Mouse (Mus musculus) heart, postnatal 10 days (tissue): ENCODE results near the gene Gm13762. TPM values are rescaled to one million over a fixed set of nuclear protein-coding genes. Genes with fewer than 3 reads are reported as not detected.
"Not testable (repeated sequence)": the region's sequence is repeated elsewhere in the genome, so short reads cannot be mapped to it uniquely, and the experiment has no call there.

Experiments
- DNase-seq, 2 experiments: peaks; one replicate each; pipeline ENCODE4 v3.0.0; 2021
- intact Hi-C: fragments of 180-260 bp; cut with DNase I; formaldehyde crosslinking; loops from one replicate; pipeline ENCODE4 v1.15.1; 2025
- total RNA-seq, 2 experiments: library from RNA; stranded (reverse); gene quantifications; 2 replicates each; pipeline ENCODE4 v1.2.3; 2021

Gm13762 gene
- total RNA-seq: not detected

DNA sequence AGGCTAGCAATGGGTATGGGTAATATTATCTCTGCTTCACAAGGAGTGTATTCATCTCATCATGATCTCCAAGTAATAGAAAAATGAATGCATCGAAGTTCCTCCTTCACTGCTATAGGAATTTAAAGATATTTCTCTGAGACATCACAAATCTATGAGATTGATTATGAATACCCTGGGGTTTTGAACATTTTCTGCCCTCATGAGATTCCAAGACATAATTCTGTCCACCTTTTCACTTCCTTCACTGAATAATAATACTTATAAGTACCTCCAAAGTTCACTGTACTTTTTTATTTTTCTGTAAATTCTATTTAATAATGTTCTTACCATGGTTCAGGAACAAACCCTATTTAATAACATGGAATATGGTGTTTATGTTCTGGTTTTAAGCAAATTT lies at the start of gene Gm13762:
TSS of gene Gm13762 (minus strand) at position 101 of the 400 bp plus-strand sequence.
- no peak for DNase-seq
- intact Hi-C loops: no loop called here

DNA sequence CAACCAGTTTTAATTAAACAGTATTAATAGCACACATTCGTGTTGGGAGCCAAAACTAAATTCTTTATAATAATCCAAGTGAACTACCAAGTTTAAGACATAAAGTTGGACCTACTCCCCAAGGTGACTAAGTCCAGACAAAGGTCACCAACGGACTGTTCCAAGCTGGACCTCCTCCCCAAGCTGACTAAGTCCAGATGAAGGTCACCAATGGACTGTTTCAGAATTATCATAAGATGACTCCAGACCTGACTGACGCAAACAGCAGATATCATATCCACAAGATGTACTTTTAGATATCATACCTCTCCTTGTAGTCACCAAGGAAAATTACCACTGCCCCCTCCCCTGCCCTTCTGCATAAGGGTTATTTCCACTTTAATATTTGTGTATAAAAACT lies 41.4 kb upstream of the Gm13762 start:
- DNase-seq, intact Hi-C loops: not testable (repeated sequence)

DNA sequence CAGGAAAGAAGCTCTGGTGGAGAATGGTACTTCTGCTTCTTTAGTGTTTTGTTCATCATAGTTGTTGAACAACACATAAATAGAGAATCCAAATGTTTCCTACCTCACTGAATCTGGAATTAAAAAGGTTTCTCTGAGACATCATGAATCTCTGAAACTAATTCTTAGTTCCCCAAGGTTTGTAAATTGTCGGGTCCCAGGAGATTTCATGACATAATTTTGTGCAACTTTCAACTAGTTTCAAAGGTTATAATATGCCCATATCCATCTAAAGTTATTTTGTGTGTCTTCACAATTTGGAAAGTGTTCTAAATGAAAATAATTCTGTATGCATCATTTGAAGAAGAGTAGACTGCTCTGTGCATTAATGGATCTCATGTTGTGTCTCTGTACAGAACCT lies 38.2 kb upstream of the Gm13762 start, which contains the start of gene Olfr1216:
TSS of gene Olfr1216 (minus strand) at position 101 of the 400 bp plus-strand sequence.
- intact Hi-C loops: no loop called here
- DNase-seq: no peak

DNA sequence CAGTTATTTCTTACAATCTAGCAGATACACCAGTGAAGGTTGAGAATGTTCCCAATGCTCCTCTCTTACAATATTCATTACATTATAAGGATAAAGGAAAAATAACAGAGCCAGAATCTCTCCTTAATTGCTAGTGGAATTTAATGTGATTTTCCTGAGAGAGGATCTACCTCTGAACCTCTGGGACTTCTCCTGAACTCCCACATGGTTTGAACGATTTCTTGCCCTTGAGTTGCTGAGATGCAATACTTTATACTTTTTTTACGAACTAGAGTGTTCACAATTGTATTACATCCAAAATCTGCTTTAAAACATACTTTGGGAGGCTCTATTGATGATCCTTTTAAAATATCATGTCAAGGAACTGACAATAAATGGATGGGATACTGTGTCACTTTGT lies 26.8 kb upstream of the Gm13762 start, which contains the start of gene Olfr1215:
TSS of gene Olfr1215 (minus strand) at position 101 of the 400 bp plus-strand sequence.
- intact Hi-C loops: no loop called here
- no peak for DNase-seq

DNA sequence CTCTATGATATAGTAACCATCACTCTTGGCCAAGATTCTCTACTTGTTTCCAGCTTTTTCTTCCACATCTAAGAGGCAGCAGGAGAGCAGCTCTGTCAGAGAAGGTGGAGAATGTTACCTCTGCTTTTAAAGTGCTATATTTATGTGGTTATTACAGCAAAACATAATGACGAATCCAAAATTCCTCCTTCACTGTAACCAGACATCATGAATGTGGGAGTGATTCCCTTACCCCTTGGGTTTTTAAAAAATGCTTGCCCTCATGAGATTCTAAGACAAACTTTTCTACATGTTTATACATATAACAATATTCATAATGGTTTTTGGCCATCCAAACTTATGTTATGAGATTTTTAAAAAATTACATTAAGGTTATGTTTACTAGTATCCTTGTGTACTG lies 12.5 kb upstream of the Gm13762 start, which contains the start of gene Olfr1214:
TSS of gene Olfr1214 (minus strand) at position 101 of the 400 bp plus-strand sequence.
- intact Hi-C loops: no loop called here
- DNase-seq: no peak

DNA sequence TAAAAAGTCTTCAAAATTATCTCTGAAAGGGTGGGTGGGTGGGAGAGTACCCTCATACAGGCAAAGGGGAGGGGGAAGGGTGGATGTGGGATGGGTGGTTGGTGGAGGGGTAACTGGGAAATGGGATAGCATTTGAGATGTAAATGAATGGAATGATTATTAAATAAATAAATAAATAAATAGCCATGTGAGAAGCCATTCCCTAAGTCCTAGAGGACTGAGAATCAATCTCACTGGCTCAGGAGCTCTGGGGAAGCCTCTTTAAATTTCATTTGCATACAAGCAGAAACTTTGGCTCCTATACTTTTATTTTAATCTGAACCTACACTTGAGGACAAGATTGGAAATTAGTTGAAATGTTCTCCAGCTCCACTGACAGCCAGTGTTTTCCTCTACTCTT lies 26.4 kb downstream of the Gm13762 start, which contains the start of gene Olfr1212:
TSS of gene Olfr1212 (plus strand) at position 301 of the 400 bp plus-strand sequence.
- no peak for DNase-seq
- intact Hi-C loops: no loop called here

DNA sequence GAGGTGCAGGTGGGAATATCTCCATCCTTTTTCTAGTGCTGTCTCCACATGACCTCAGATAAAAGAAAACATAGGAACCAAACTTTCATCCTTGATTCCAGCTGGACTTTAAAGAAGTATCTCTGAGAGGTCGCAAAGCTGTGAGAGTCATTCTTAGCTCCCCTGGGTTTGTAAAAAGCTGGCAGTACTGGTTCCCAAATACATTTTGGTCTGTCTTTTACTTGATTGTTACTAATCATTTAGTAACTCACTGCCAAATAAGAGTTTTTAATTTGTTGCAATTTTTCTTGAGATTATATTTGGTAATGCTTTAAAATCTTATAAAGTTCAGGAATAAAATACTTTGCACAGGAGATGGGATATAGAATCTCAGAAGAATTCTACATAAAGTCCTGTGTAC lies 42.1 kb downstream of the Gm13762 start, which contains the start of gene Olfr1211:
TSS of gene Olfr1211 (minus strand) at position 101 of the 400 bp plus-strand sequence.
- no peak for DNase-seq
- intact Hi-C loops: no loop called here

Other genes with a start within 250 kb of the Gm13762 start
- gene Olfr1197, start 247.9 kb downstream of the Gm13762 start, total RNA-seq: not detected
- not detected for gene Olfr1198, start 228.9 kb downstream of the Gm13762 start, total RNA-seq
- not detected for gene Olfr1199, start 219.8 kb downstream of the Gm13762 start, total RNA-seq
- gene Olfr1200, start 209.8 kb downstream of the Gm13762 start, total RNA-seq: not detected
- gene Olfr1201, start 187.2 kb downstream of the Gm13762 start, total RNA-seq: not detected
- not detected for gene Olfr1202, start 165.8 kb downstream of the Gm13762 start, total RNA-seq
- gene Olfr1205, start 150.5 kb downstream of the Gm13762 start, total RNA-seq: not detected
- gene Olfr1204, start 131.0 kb downstream of the Gm13762 start, total RNA-seq: not detected
- not detected for gene Olfr1206, start 117.0 kb downstream of the Gm13762 start, total RNA-seq
- gene Olfr1208, start 78.0 kb downstream of the Gm13762 start, total RNA-seq: not detected
- not detected for gene Olfr1209, start 65.1 kb downstream of the Gm13762 start, total RNA-seq
- not detected for gene Olfr1211, start 42.2 kb downstream of the Gm13762 start, total RNA-seq
- not detected for gene Olfr1212, start 26.3 kb downstream of the Gm13762 start, total RNA-seq
- gene Olfr1214, start 12.4 kb upstream of the Gm13762 start, total RNA-seq: not detected
- not detected for gene Olfr1215, start 26.7 kb upstream of the Gm13762 start, total RNA-seq
- not detected for gene Olfr1216, start 38.1 kb upstream of the Gm13762 start, total RNA-seq
- gene Olfr1217, start 51.8 kb upstream of the Gm13762 start, total RNA-seq: not detected
- not detected for gene Olfr1218, start 80.9 kb upstream of the Gm13762 start, total RNA-seq
- not detected for gene Olfr1219, start 103.2 kb upstream of the Gm13762 start, total RNA-seq
- gene Olfr1220, start 126.6 kb upstream of the Gm13762 start, total RNA-seq: not detected
- not detected for gene Olfr1221, start 137.0 kb upstream of the Gm13762 start, total RNA-seq
- gene Olfr1222, start 152.8 kb upstream of the Gm13762 start, total RNA-seq: not detected
- gene Olfr1223, start 171.3 kb upstream of the Gm13762 start, total RNA-seq: not detected
- gene Olfr1224-ps1, start 183.8 kb upstream of the Gm13762 start, total RNA-seq: not detected
- not detected for gene Olfr1225, start 194.4 kb upstream of the Gm13762 start, total RNA-seq
- not detected for gene Olfr1226, start 219.8 kb upstream of the Gm13762 start, total RNA-seq